Mouse (Mus musculus) urinary bladder, postnatal 36 days (tissue): ENCODE data around the gene Commd1.
A peak's percentile ranks its signal among the peaks of the same experiment; 100 is the strongest.

Experiments used
- DNase-seq, 2 experiments: peaks; one replicate each; pipeline ENCODE4 v3.0.0; 2022; ENCODE audit warnings: low spot score in 2 of 2, mixed read lengths in 1 of 2

Commd1 gene

DNA sequence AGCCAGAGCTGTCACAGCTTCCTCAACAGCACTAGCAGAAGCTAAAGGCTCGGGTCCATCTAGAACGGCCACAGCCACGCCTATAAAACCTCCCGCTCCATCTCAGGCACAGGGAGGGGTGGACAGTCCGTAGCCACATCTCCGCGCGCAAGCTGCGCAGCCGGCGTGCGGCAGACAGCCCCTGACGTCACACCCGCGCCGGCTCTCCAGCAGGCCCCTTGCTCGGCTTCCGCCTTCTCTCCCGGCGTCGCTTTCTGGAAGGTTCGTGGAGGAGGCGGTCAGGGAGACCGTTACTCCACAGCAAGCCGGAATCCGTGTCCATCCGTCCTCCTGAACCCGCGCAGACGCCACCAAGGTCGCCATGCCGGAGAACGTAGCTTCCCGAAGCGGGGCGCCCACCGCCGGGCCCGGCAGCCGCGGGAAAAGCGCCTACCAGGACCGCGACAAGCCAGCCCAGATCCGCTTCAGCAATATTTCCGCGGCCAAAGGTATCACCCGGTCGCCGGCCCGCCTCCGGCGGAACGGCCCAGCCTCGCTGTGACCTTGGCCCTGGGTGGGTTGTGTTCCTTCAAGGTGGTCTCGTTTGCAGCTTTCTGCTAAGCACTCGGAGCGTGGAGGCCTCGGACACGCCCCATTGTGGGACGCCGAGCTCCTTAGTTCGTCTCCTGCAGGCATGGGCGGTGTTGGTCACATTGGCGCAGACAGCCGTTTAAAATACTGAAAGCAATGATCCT, 8.4 kb upstream of the Commd1 start, which contains the start of gene Cct4:
Cct4 (plus strand) TSS at position 127 of the 734 bp plus-strand sequence.
- DNase-seq: peak; percentile 88 to 93

DNA sequence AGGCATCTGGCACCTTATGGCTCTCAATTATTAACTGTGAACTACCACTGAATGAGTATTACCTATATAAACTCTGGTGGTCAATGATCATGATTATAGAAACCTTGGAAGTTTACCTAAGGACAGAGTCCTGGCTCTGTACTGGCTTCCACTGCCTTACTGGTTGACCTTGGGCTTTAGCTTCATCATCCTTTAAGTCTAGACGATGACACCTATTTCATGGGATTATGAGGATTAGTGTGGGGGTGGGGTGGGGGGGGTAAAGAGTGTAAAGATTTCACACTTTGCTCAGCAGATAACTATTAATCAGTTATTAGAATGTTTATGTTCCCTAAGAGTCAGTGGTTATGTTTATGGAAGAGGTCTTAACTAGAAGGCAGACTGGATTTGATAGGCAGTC, 7.6 kb upstream of the Commd1 start:
- DNase-seq: no peak

DNA sequence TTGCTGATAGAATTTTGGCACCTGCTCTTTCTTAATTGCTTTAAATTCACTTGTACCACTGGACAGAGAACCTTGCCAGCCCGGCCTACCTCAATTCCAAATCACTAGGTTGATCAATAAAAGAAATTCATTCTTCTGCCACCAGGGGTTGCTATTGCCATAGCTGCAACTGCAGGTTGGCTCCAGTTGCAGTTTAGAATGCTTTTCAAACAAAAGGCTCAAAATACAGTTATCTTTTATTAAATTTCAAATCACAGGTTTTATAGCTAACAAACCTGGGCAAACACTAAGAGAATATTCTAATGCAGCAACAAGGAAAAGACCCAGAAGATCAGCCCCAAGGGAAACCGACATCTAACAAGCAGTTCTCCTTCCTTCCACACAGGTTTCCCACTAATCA, 5.2 kb upstream of the Commd1 start:
- DNase-seq: peak in 1 of 2 experiments; percentile 19

DNA sequence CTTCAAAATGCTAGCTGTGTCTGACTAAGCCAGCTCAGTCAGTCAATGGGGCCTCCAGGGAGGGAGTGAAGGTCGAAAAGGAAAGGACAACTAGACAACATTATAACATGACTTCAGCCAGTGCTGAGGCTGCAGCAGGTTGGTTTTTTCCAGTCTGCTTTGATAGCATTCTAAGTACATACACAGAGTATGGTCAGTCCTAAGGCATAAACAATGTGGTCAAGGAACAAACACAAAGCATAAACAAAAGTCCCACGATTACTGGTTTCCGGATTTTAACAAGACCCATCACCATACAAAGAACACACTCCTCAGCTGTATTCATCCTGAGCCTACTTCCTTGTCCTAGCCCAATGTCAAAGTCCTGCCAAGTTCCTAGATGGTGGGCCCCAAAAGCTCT, 3.3 kb upstream of the Commd1 start:
- DNase-seq: no peak

DNA sequence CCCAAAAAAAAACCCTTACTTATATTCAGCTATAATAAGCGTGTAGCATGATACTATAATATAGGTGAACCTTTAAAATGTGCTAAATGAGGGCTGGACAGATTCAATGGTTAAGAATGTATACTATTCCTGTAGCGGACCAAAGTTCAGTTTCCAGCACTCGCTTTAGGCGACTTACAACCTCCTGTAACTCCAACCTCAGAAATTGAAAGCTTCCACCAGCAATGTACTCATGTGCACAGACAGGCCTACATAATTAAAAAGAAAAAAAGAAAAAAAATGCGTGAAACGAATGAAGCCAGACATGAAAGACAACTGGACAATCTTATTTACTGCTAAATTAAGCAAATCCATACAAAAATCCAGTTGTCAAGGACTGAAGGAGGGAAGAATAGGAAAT, 664 bp upstream of the Commd1 start:
- no peak for DNase-seq

DNA sequence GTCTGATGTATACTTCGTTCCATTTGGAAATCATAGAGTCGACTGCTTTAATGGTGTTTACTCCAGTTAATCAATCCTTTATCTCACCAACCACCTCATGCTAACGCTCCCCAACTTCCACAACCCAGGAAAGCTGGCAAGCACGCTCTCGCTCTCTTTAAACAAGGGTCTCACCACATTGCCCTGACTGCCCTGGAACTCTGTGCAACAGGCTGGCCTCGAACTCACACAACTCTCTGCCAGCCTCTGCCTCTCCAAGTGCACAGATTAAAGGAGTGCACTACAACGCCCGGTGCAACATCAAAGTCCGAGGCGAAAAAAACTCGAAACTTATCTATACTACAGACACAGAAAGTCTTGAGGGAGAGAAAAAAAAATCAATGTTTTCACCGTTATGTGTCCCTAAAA, 635 bp downstream of the Commd1 start:
- DNase-seq: no peak

DNA sequence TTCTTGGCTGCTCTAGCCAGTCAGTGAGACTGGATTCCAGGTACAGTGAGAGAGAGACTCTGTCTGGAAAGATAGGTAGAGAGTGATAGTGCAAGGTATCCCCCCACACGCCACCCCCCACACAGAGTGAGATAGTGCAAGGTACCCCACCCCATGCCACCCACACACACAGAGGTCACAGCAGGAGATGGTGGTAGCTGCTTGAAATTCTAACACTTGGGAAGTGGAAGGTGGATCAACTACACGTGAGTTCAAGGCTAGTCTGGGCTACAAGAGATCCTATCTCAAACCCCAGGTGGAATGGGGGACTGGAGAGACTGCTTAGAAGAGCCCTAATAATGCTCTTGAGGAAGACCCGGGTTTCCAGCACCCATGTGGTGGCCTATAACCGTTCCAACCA, 1.1 kb downstream of the Commd1 start:
- no peak for DNase-seq

DNA sequence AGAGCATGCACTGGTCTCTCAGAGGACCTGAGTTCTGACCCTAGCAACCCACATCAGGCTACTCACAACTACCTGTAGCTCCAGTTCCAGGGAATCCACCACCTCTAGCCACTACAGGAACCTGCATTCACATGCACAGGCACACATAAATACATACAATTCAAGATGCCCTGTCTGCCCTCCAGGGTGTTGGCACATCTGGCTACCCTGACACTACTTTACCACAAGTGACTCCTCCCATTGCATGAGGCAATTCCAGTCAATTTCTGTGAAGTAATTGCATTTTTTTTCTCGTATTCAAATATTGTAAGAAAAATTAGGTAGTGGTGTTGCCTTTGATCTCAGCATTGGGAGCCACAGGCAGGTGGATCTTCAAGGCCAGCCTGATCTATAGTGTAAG, 3.0 kb downstream of the Commd1 start:
- no peak for DNase-seq

DNA sequence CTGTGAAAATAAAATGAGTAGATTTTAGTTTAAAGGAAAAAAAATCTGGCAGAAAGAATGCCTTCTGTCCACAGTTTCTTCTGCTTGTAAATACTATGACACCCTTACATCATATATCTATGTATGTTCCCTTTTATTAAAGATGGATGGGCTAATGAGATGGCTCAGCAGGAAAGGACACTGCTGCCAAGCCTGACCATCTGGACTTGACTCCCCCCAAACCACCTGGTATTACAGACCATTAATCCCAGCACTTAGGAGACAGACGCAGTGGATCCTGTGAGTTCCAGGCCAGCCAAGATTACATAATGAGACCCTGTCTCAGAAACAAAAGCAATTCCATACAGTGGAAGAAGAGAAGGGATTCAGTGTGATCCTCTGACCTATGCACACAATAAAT, 3.5 kb downstream of the Commd1 start:
- no peak for DNase-seq

DNA sequence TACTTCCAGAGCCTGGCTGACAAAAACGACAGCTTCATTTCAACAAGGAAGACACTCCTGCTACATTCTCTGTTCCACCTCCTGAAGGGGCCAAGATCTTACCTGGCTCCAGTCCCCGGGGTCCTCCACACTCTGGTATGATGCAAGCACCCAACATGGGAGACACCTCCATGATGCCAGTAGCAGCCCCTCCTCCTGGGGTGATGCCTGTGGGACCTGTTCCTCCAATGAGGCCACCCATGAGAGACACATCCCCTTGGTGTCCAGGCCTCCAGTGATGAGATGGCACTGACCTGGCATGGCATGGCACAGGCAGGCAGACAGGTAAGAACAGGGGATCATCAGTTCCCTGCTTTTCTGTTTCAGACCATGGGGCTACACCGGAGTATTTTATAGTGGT, 4.0 kb downstream of the Commd1 start:
- no peak for DNase-seq

DNA sequence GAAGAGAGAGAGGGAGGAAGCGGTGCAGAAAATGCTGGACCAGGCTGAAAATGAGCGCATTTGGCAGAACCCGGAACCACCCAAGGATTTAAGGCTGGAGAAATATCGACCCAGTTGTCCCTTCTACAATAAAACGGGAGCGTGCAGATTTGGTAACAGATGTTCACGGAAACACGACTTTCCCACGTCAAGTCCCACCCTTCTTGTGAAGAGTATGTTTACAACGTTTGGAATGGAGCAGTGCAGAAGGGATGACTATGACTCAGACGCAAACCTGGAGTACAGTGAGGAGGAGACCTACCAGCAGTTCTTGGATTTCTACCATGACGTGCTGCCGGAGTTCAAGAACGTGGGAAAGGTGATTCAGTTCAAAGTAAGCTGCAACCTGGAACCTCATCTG, 8.6 kb downstream of the Commd1 start:
- DNase-seq: no peak

DNA sequence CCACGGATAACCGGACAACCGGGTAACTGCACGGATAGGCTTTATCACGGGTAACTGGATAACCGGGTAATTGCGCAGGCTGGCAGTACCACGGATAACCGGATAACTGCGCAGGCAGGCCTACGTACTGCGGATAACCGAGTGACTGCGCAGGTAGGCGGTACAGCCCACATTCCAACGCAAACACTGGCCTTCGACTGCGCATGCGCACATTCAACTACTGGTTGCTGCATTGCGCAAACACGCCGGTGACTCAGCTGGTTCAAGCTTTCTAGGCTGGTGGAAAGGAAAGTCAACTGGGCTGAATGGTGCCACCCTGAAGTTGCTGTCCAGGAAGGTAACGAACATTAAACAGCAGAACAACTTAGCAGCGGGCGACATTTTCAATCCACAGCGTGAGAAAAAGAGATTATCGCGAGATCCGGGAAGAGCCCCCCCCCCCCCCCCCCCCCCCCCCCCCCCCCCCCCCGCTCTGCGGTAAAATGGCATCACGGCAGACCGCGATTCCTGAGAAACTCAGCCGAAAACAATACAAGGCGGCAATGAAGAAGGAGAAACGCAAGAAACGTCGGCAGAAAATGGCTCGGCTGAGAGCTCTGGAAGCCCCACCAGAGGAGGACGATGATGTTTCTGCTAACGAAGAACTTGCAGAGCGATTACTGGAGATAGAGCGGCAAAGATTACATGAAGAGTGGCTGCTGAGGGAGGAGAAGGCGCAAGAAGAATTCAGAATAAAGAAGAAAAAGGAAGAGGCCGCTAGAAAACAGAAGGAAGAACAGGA, 9.2 kb downstream of the Commd1 start:
- DNase-seq: peak; percentile 79 to 88

DNA sequence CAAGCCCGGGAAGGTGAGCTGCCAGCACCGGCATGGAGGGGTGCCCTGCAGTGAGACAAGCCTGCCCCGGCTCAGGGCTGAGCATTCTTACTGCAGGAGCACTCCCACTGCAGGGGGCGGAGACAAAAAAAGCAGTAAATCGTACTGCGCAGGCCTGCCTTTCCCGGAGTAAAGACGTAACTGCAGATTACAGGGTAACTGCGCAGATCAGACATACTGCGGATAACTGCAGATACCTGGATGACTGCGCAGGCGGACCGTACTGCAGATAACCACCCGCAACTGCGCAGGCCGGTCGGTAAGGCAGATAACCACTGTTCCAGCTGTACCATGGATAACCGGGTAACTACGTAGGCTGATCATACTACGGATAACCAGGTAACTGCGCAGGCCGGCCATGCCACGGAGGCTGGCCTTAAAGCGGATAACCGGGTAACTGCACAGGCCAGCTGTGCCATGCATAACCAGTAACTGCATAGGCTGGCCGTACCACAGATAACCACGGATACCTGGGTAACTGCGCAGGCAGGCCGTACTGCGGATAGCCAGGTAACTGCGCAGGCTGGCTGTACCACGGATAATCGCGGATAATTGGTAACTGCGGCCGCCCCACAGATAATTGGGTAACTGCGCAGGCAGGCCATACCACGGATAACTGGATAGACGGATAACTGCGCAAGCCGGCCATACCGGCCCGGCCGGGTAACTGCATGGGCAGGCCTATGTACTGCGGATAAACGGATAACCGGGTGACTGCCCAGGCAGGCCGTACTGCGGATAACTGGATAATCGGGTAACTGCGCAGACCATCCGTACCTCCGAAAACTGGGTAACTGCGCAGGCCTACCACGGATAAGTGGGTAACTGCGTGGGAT, 10.1 kb downstream of the Commd1 start, which contains the start of gene Zrsr1:
Zrsr1 (plus strand) TSS at position 171 of the 875 bp plus-strand sequence.
- DNase-seq: peak; percentile 54 to 73

DNA sequence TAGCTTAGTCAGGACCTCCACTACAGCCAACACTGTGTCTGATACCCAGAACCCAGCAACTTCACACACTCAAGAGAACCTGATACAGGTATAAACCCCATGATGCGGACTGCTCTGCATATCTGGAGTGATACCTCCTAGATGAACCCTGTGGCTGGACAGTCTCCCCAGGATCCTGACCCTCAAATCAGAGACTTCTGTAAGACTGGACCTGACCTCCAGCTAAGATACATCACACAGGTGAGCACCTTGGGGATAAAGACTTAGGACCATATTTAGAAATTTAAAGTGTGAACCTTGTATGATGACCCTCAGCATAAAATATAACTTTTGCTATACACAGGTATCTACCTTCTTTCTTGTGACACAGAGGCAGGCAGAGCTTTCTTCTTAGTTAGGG, 11.6 kb downstream of the Commd1 start:
- DNase-seq: no peak

DNA sequence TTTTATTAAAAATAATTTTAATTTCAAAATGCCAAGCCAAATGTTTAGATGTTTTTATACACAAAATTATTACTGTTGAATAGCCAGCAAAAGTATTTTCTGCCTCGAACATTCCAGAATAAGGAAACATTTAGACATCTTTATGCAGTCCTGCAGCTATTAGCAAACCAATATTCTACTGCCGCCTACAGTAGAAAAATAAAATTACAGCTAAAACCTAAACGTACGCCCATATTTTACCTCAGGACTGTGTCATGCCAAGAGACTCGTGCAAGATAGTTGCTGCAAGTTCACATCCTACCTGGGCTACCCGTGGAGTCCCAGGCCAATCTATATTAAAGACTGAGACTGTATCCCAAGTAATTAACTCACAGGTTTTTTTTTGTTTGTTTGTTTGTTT, 12.7 kb downstream of the Commd1 start:
- DNase-seq: no peak

DNA sequence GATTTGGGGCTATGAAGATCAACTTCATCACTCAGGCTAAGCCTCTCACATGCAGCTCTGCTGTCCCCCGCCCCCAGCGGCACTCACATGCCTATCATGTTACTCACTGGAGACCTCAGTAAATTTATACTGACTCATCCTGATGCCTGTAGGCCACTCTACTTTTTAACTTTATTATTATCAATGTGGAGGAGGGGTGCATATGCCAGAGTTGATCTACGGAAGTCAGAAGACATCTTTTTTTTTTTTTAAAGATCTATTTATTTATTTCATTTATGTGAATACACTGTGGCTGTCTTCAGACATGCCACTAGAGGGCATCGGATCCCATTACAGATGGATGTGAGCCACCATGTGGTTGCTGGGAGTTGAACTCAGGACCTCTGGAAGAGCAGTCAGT, 16.7 kb downstream of the Commd1 start:
- DNase-seq: peak in 1 of 2 experiments; percentile 38

DNA sequence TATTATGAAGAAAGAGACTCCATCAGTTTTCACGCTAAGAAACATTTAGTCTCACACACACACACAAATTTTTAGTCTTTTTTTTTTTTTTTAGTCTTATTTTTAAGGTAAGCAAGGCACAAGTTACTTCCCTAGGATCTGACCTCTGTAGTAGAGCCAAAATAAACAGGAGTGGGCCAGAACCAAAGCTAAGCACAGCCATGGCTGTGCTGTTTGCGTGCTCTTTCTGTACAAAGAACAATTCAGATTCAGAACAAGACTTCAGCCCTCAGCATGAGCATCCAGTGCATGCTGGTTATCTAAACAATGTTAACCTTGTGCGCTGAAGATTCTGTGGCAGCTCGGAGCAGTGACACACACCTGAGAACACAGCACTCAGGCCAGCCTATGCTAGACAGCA, 17.8 kb downstream of the Commd1 start:
- DNase-seq: no peak

DNA sequence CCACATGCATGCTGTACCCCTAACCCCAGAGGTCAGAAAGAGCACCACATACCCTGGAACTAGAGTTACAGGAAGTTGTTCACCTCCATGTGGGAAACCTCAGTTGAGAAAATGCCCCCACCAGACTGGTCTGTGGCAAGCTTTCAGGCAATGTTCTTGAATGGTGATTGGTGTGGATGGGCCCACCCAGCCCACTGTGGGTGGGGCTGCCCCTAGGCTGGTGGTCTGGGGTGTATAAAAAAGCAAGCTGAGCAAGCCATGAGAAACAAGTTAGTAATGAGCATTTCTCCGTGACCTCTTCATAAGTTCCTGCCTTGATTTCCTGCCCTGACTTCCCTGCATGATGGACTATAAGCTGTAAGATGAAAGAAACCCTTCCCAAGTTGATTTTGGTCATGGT, 20.1 kb downstream of the Commd1 start:
- DNase-seq: no peak

DNA sequence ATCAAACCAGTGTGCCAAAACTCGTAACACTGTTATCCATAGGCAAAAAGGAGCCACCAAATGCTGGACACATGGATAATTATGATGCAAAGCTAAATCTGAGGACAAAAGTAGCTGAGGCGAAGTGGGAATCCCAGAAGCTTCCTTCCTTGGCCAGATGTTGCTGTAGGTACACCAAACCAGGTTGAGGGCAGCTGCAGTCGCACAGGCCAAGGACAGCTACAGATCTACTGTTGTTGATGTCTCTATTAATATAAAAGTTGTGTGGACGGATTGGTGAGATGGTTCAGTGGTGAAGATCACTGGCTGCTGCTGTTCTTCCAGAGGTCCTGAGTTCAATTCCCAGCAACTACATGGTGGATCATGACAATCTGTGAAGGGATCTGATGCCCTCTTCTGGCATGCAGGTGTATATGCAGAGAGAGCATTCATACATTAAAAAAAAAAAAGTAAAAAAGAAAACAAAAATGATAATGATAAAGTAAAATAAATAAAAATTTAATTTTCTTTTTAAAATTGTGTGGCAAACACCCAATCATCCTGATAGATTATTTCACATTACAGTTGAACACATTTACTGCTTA, 24.3 kb downstream of the Commd1 start:
- no peak for DNase-seq

DNA sequence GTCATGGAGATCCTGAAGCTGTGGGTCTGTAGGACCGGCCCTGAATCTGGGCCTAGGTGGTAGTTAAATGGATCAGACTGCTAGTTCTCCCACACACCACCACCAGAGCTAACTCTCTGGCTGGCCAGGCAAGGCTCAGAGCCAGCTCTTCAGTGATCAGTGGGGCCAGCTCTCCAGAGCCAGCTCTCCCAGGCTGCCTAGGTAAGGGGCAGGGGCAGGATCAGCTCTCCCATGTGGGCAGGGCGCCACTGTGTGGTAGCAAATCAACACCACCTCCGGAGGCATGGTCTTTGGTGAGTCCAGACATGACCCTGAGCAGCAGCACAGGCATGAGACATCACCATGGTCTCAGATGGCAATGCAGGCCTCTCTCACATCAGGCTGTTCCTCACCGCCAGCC, 25.4 kb downstream of the Commd1 start:
- DNase-seq: peak; percentile 37 to 63

DNA sequence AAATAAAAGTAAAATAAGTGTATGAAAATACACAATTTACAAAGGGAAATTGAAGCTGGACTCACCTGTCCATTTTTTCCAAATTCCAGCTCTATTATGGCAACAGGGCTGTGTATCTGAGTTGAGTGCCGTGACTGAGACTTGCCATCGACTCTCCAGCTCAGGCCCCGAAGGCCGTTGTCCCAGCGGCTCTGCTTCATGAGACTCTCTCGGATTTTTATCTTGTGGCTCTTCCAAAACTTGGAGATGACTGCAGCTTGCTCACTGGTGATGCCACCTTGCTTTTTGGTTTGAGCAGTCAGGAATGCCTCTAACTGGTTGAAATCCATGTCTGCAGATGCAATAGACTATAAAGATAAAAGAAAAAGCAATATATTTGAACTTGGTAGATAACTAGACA, 25.8 kb downstream of the Commd1 start:
- no peak for DNase-seq

DNA sequence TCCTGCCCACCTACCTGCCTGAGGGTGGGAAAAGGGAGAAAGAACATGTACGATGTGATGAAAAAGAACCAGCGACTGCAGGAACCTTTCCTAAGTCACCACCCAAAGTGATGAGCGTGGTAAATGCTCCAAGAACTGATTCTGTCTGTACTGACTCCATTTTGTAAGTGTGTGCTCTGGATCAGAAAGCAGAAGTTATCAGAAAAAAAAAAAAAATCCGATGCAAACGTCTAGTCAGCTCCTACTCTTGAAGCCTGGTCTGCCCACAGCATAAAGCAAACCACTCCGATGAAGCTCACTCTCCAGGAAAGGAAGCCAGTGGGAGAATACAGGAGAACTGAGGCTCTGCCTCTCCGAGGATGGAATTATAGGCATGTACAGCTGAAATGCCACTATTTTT, 29.5 kb downstream of the Commd1 start:
- no peak for DNase-seq
